Mouse (Mus musculus) ES-E14 (cell line): ENCODE measurements around the gene Ap1ar. TPM values are rescaled to one million over a fixed set of nuclear protein-coding genes. Genes with fewer than 3 reads are reported as not detected.

Source experiments
- DNase-seq: peaks from one replicate; pipeline ENCODE4 v3.0.0-alpha.2; 2013; ENCODE audit warnings: low read depth, low spot score
- H3K27ac ChIP-seq: 2 replicates; pipeline ENCODE4 v1.5.1; 2012; ENCODE audit warnings: low read depth, mild to moderate bottlenecking, low read length, moderate library complexity, mixed read lengths; ENCODE audit not compliant: poor library complexity, insufficient read depth, severe bottlenecking
- H3K36me3 ChIP-seq: 2 replicates; pipeline ENCODE4 v1.6.1; 2012; ENCODE audit warnings: mild to moderate bottlenecking, low read length, moderate library complexity, mixed read lengths; ENCODE audit not compliant: control insufficient read depth, poor library complexity, insufficient read depth, severe bottlenecking
- H3K4me1 ChIP-seq, 2 experiments: fragments of 150-350 bp in 1 of 2; sonication (generic) in 1 of 2; 2 replicates each; pipeline ENCODE4 v1.6.1; 2012; ENCODE audit warnings: low read length in 2 of 2, mild to moderate bottlenecking in 1 of 2, mixed read lengths in 1 of 2; ENCODE audit not compliant: control insufficient read depth in 2 of 2, insufficient read depth in 2 of 2, poor library complexity in 1 of 2
- H3K4me3 ChIP-seq, 2 experiments: fragments of 150-350 bp in 1 of 2; sonication (generic) in 1 of 2; 2 replicates each; pipeline ENCODE4 v1.5.1; 2012; ENCODE audit warnings: low read length in 2 of 2, low read depth in 1 of 2, mild to moderate bottlenecking in 1 of 2, mixed read lengths in 1 of 2; ENCODE audit not compliant: insufficient read depth in 1 of 2, poor library complexity in 1 of 2, severe bottlenecking in 1 of 2
- H3K9ac ChIP-seq: 2 replicates; pipeline ENCODE4 v1.6.1; 2012; ENCODE audit warnings: low read depth, mild to moderate bottlenecking, low read length, mixed read lengths; ENCODE audit not compliant: poor library complexity, insufficient read depth, severe bottlenecking
- H3K9me3 ChIP-seq: fragments of 150-350 bp; sonication (generic); 2 replicates; pipeline ENCODE4 v1.6.1; 2012; ENCODE audit warnings: low read depth, mild to moderate bottlenecking, low read length; ENCODE audit not compliant: control insufficient read depth, insufficient read depth
- CHD2 ChIP-seq: IDR thresholded peaks from 2 replicates; pipeline ENCODE4 v1.6.1; 2014; ENCODE audit warnings: mild to moderate bottlenecking, low read depth, low read length, inconsistent platforms
- HCFC1 ChIP-seq: IDR thresholded peaks from 2 replicates; pipeline ENCODE4 v1.6.1; 2012; ENCODE audit warnings: low read length, inconsistent platforms, borderline replicate concordance; ENCODE audit not compliant: insufficient read depth
- MAFK ChIP-seq: IDR thresholded peaks from 2 replicates; pipeline ENCODE4 v1.6.1; 2014; ENCODE audit warnings: mild to moderate bottlenecking, low read depth, low read length, inconsistent platforms; ENCODE audit not compliant: insufficient read depth
- ZC3H11A ChIP-seq: IDR thresholded peaks from 2 replicates; pipeline ENCODE4 v1.6.1; 2012; ENCODE audit warnings: low read depth, mild to moderate bottlenecking, inconsistent platforms, low read length, borderline replicate concordance
- ZNF384 ChIP-seq: IDR thresholded peaks from 2 replicates; pipeline ENCODE4 v1.6.1; 2012; ENCODE audit warnings: low read depth, low read length, inconsistent platforms
- in situ Hi-C, 2 experiments: fragments of 600-800 bp; cut with MboI; formaldehyde crosslinking; loops; one replicate each; pipeline ENCODE4 v1.15.1; 2025; ENCODE audit warnings: low sequenced_read_pairs in 2 of 2, inconsistent platforms in 1 of 2; ENCODE audit not compliant: unreplicated experiment in 2 of 2
- total RNA-seq: library from RNA; depleted of rRNA; stranded (reverse); fragments of 300-350 nt; gene quantifications from 2 replicates; pipeline ENCODE4 v1.2.3, GENCODE M21; 2012

Ap1ar gene
- total RNA-seq, 1 experiment, result 48.1 TPM

DNA sequence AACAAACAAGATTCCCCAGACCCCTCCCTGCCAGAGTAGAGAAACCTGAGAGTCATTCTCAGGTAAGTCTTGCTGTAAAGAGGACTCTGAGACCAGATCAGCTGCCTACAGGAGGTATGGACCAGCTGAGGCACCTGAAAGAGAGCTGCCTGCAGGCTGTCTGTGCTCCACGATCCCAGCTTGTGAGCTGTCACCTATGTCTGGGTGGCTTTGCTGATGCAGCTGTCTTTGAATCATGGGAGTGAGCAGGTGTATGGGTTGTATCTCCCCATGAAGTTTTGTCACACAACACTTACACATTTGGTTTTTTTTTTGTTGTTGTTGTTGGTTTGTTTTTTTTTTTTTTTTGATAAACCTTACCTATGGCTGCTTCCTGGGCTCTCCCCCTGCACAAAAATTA is 16.9 kb downstream of the Ap1ar start:
- in situ Hi-C loops, result no loop called here
- TF ChIP-seq HCFC1 (no peak), ZC3H11A (no peak), ZNF384 (no peak), MAFK (no peak), CHD2 (no peak)
- Histone ChIP-seq H3K4me3 (no peak overlapping the region), H3K36me3 (peaks cover 9% of the 10 kb centered on the region; the same call in 1 of the 2 replicates), H3K9ac (no peak overlapping the region), H3K4me1 (no peaks in the 10 kb centered on the region), H3K27ac (no peak overlapping the region), H3K9me3 (no peaks in the 10 kb centered on the region)
- DNase-seq, result no peak

DNA sequence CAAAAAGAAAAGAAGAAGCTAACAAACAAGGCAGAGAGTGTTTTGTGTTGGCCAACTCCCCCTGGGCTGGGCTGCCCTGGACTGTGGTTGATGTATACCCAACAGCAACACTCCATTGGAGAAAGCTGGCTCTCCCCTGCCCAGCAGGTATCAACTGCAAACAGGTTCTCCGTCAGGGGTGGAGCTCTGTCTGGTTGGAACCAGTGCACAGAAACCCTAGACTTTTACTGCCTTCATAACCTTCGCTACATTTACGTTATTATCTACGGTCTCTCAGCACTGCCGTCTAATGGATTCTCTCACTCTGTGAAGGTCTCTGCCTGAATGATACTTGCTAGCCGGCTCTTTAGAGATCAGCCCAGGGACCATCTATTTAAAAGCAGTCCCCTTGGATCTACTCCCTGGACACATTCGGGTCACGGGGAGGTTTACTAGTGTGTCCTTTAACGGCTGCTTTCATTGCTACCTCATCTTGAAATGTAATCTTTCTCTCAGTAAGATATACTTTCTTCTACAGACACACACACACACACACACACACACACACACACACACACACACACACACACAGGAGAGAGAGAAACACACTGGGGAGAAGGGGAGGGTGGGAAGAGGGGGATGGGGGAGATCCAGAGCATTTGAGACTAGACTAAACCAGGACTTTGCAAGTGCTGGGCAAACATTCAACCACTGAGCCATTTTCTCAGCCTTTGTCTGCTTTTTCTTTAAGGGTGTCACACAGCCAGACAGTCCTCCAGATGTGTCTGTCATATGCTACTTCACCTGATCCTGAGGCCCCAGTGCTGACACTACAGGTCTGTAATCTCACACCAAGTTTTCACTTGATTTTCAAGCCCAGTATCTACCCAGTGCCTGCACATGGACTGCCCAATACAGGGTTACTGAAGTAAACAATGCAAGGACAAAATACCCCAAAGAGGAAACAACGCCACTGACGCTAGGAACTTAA is 18.3 kb downstream of the Ap1ar start:
- TF ChIP-seq HCFC1, result no peak
- no peak for TF ChIP-seq ZC3H11A
- no peak for TF ChIP-seq MAFK
- TF ChIP-seq ZNF384, result no peak
- no peak for TF ChIP-seq CHD2
- no peaks in the 10 kb centered on the region for H3K4me1 ChIP-seq
- H3K9me3 ChIP-seq, result no peaks in the 10 kb centered on the region
- no peak overlapping the region for H3K9ac ChIP-seq
- in situ Hi-C loops, result no loop called here
- no peak overlapping the region for H3K27ac ChIP-seq
- DNase-seq, result no peak
- H3K4me3 ChIP-seq, result no peak overlapping the region
- H3K36me3 ChIP-seq, result peaks cover 10% of the 10 kb centered on the region; the same call in 1 of the 2 replicates

- no peak for TF ChIP-seq HCFC1
- no peak for TF ChIP-seq CHD2
- TF ChIP-seq MAFK, result no peak
- TF ChIP-seq ZNF384, result no peak
- TF ChIP-seq ZC3H11A, result no peak
- Histone ChIP-seq H3K36me3 (peaks cover 13% of the 10 kb centered on the region; the same call in 1 of the 2 replicates), H3K4me1 (no peaks in the 10 kb centered on the region), H3K9ac (no peak overlapping the region), H3K4me3 (no peak overlapping the region), H3K27ac (no peak overlapping the region), H3K9me3 (no peaks in the 10 kb centered on the region)
- in situ Hi-C loops, result no loop called here
- DNase-seq, result no peak
These were observed 20.1 kb downstream of the Ap1ar start for GRCm38 (mm10) chr3:127817120-127817683.

DNA sequence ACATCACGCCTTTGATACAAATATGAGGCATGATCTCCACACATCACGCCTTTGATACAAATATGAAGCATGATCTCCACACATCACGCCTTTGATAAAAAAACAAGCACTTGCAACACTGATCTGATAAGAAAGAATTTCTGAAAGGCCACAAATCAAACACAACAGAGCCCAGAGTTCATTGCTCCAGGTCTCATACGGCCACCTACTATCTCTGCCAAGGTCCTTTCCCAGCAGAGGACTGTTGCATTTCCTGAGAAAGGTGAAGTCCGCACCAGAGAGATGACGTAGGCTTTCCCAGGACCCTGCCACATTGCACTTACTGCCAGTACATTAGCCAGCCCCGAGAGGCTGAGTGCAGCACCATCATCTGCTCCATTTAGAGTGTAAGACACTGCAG is 28.2 kb downstream of the Ap1ar start:
- H3K4me1 ChIP-seq, result no peaks in the 10 kb centered on the region
- peaks cover 24% of the 10 kb centered on the region for H3K36me3 ChIP-seq
- H3K9me3 ChIP-seq, result no peaks in the 10 kb centered on the region
- TF ChIP-seq CHD2, result no peak
- no peak for TF ChIP-seq MAFK
- no peak for TF ChIP-seq ZNF384
- DNase-seq, result no peak
- no peak overlapping the region for H3K4me3 ChIP-seq
- in situ Hi-C loops, result no loop called here
- no peak overlapping the region for H3K27ac ChIP-seq
- no peak overlapping the region for H3K9ac ChIP-seq
